Mouse (Mus musculus): ENCODE measurements at regions not wholly inside any gene's neighbourhood (a gene's known extent, or its start where the extent isn't known, plus 50 kb on each side); places are given as distances from the start of the nearest gene placed in this dataset.

DNA sequence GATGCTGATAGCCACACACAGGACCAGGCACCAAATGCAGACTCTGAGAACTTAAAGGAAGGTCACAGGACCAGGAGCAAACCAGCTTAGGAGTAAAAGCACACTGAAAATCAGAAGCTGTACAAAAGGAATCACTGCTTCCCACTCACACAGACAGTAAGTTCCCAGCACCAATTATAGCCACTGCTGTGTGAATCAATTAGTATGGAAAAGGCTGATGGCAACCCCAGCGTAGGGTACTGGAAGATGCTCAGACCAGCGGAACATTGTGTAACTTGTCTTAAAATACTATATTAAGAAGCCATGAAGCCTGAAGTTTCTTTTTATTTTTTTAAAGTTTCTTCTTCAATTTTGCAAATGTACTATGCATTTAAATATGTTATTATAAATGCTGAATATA, 115.8 kb downstream of the Lnpk start:
- no peak for TF ChIP-seq POLR2A (IDR thresholded peaks at IDR 0.05; ENCODE audit: low read depth, low read length)
- no peak for TF ChIP-seq CTCF (IDR thresholded peaks at IDR 0.05; ENCODE audit: borderline replicate concordance, insufficient read depth, low read length)
- H3K4me3 ChIP-seq (ENCODE audit: insufficient read depth, low read length): no peak overlapping the region
- H3K27ac ChIP-seq (ENCODE audit: insufficient read depth, low read length): no peak overlapping the region
- H3K4me1 ChIP-seq (ENCODE audit: control insufficient read depth, insufficient read depth, low read length): no peaks in the 10 kb centered on the region

DNA sequence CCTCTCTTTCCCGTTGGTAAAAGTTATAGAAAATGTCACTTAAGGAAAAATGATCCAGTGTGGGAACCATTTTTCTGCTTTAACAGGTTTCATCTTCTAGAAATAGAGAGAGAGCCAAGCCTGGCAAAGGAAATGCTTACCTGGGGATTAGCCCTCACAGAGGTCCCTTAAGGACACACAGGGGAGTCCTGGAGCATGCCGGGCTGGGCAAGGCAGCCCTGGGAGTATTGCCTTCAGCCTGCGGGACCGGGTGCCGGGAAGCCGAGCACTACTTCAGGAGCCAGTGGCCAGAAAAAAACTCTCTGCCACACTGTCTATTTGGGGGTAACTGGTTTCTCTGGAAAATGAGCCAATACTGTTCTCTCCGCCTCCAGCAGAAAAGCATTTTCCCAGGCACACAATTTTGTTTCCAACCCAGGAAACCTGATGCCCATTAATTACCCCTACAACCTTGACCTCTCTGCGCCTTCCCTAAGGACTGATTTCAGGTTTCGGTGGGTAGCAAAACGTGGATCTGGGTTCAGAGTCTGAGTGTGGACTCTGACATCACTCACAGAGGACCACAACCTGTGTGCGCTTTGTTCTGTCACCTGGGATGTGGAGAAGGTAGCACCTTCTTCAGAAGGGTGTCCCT, 117.9 kb downstream of the Lnpk start:
- TF ChIP-seq POLR2A (IDR thresholded peaks at IDR 0.05; ENCODE audit: low read depth, low read length): no peak
- no peak for TF ChIP-seq CTCF (IDR thresholded peaks at IDR 0.05; ENCODE audit: borderline replicate concordance, insufficient read depth, low read length)
- H3K4me1 ChIP-seq (ENCODE audit: control insufficient read depth, insufficient read depth, low read length): no peaks in the 10 kb centered on the region
- no peak overlapping the region for H3K4me3 ChIP-seq (ENCODE audit: insufficient read depth, low read length)
- no peak overlapping the region for H3K27ac ChIP-seq (ENCODE audit: insufficient read depth, low read length)

DNA sequence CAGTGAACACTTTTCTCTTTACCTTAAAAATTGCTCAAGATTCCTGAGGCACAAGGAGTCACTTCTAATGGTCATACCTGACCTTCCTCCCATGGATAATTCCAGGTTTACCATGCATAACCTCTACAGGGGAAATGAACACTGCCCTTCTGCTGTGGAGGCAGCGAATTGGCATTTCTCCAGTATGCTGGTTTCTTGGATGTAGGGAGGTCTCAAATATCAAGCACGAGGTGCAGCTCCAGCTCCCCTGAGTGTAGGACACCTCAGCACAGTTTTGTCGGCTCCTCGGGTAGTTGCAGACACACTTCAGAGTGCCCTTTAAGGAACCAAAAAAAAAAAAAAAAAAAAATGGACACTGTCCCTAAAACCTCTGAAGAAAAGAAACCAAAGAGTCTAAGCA, 124.8 kb downstream of the Lnpk start:
- no peak for TF ChIP-seq POLR2A (IDR thresholded peaks at IDR 0.05; ENCODE audit: low read depth, low read length)
- no peak for TF ChIP-seq CTCF (IDR thresholded peaks at IDR 0.05; ENCODE audit: borderline replicate concordance, insufficient read depth, low read length)
- Histone ChIP-seq H3K27ac (ENCODE audit: insufficient read depth, low read length) (no peak overlapping the region), H3K4me3 (ENCODE audit: insufficient read depth, low read length) (no peak overlapping the region), H3K4me1 (ENCODE audit: control insufficient read depth, insufficient read depth, low read length) (no peaks in the 10 kb centered on the region)

DNA sequence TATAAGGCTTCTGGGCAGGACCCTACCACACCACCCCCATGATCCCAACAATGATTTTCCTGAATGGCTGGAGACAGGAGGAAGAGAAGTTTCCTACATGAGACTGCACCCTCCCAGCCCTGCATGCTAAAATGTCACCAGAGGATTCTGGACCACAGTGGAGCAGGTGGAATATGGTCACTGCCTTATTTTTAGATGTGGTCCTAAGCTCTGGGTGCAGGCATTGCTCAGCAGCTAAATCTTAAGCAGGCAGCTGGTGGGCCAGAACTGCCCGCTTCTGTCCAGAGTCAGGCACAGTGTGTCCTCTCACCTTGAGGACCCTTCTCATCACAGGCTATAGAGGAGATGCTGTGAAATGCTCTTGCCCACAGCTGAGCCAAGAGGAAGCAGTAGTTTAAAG, 126.6 kb downstream of the Lnpk start:
- H3K4me1 ChIP-seq (ENCODE audit: control insufficient read depth, insufficient read depth, low read length): no peaks in the 10 kb centered on the region
- H3K27ac ChIP-seq (ENCODE audit: insufficient read depth, low read length): no peak overlapping the region
- TF ChIP-seq CTCF (IDR thresholded peaks at IDR 0.05; ENCODE audit: borderline replicate concordance, insufficient read depth, low read length) (no peak), POLR2A (IDR thresholded peaks at IDR 0.05; ENCODE audit: low read depth, low read length) (no peak)
- no peak overlapping the region for H3K4me3 ChIP-seq (ENCODE audit: insufficient read depth, low read length)

DNA sequence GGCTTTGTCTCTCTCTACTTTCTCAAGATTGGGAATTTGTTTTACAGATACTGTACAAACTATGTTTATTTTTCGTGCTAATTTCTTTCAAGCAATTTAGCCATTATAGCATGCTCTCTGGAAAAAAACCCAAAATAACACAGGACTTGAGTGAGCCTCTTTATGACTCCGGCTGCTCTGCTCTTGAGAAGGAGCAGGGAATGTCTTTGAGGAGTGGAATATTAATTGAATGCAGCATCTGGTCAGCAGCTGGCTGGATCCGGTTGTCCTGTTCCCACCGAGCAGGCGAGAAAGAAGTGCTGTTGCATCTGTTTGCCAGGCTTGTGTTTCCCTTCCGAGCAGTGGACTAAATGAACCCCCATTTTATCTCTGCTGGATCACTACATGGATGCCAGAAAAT, 127.7 kb downstream of the Lnpk start:
- H3K4me3 ChIP-seq (ENCODE audit: insufficient read depth, low read length): no peak overlapping the region
- H3K27ac ChIP-seq (ENCODE audit: insufficient read depth, low read length): no peak overlapping the region
- TF ChIP-seq POLR2A (IDR thresholded peaks at IDR 0.05; ENCODE audit: low read depth, low read length): no peak
- no peak for TF ChIP-seq CTCF (IDR thresholded peaks at IDR 0.05; ENCODE audit: borderline replicate concordance, insufficient read depth, low read length)
- no peaks in the 10 kb centered on the region for H3K4me1 ChIP-seq (ENCODE audit: control insufficient read depth, insufficient read depth, low read length)

DNA sequence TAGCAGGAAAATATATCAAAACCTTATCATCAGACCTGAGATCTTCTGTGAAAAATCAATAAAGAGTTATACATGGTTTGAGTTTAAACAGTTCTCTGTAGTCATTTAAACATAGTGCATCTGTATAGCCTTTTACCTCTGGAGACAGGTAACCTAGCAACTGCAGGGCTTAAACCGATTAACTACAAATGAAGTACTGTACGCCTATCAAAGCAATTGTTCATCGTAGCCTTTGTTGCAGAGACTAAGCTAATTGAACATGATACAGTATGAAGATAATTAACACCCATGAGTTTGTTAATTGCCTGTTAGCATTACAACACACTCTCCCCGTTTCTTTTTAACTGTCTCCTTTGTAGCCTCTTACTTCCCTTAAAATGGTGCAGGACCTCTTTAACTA, 128.2 kb downstream of the Lnpk start:
- TF ChIP-seq POLR2A (IDR thresholded peaks at IDR 0.05; ENCODE audit: low read depth, low read length) (no peak), CTCF (IDR thresholded peaks at IDR 0.05; ENCODE audit: borderline replicate concordance, insufficient read depth, low read length) (no peak)
- H3K4me3 ChIP-seq (ENCODE audit: insufficient read depth, low read length): no peak overlapping the region
- no peaks in the 10 kb centered on the region for H3K4me1 ChIP-seq (ENCODE audit: control insufficient read depth, insufficient read depth, low read length)
- no peak overlapping the region for H3K27ac ChIP-seq (ENCODE audit: insufficient read depth, low read length)

DNA sequence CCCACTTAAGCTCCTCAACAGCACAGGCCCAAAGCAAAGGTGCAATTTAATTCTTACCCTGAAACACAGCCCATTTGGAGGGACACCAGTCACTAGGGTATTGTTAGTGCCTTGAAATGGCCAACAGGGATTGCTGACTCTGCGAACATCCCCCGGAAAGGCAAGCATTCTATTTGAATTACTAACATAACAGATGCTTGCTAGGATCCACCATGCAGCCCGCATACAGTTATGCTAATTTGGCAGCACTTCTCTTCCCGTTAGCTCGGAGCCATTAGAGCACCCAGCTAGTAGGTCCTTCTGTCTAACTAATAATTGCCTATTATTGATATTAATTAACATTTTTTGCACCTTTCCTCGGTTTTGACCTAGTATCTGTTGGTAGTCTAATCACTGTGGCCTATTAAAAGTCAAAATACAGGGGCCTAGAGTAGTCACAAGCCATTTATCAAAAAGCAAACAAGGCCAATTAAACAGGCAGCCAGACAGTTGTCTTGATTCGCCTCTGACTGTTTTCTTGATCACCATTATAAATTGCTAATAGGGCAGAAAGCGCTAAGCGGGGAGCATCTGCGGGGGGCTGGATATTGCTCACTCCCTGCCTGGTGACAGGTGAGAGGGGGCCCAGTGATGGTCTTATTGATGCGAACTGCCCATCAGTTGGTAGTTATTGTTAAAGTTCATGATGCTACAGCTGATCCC, 129.0 kb downstream of the Lnpk start:
- Histone ChIP-seq H3K27ac (ENCODE audit: insufficient read depth, low read length) (no peak overlapping the region), H3K4me3 (ENCODE audit: insufficient read depth, low read length) (no peak overlapping the region), H3K4me1 (ENCODE audit: control insufficient read depth, insufficient read depth, low read length) (no peaks in the 10 kb centered on the region)
- TF ChIP-seq POLR2A (IDR thresholded peaks at IDR 0.05; ENCODE audit: low read depth, low read length) (no peak), CTCF (IDR thresholded peaks at IDR 0.05; ENCODE audit: borderline replicate concordance, insufficient read depth, low read length) (no peak)

DNA sequence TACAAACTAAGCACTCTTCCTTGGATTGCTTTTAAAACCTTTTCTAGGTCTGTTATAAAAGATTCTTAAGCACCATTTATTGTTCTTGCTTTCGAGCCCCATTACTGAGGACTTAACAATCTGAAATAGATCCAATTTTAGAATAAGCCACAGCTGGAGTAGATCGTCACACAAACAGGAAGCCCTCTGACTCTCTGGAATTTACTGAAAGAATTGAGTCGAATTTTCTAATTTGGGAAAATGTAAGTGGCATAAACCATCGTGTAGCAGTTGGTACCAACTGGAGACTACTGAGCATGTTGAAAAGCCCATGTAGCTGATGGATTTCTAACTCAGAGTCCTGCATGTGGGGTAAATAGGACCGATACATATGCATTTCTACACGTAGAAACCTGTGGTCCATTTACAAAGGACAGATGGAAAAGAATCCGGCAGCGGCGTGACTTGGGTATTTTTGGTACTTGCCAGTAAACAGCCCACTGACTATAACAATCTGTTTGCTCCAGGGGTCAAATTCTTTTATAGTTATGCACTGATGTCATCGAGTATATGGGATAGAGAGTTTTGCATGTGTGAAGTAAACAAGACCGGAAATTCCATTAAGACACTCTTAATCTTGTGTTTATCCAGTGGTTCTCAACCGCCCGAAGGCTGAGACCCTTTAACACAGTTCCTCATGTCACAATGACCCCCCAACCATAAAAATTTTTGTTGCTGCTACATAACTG, 143.9 kb downstream of the Lnpk start:
- no peak overlapping the region for H3K4me3 ChIP-seq (ENCODE audit: insufficient read depth, low read length)
- H3K27ac ChIP-seq (ENCODE audit: insufficient read depth, low read length): no peak overlapping the region
- TF ChIP-seq POLR2A (IDR thresholded peaks at IDR 0.05; ENCODE audit: low read depth, low read length): no peak
- no peak for TF ChIP-seq CTCF (IDR thresholded peaks at IDR 0.05; ENCODE audit: borderline replicate concordance, insufficient read depth, low read length)
- H3K4me1 ChIP-seq (ENCODE audit: control insufficient read depth, insufficient read depth, low read length): no peaks in the 10 kb centered on the region

DNA sequence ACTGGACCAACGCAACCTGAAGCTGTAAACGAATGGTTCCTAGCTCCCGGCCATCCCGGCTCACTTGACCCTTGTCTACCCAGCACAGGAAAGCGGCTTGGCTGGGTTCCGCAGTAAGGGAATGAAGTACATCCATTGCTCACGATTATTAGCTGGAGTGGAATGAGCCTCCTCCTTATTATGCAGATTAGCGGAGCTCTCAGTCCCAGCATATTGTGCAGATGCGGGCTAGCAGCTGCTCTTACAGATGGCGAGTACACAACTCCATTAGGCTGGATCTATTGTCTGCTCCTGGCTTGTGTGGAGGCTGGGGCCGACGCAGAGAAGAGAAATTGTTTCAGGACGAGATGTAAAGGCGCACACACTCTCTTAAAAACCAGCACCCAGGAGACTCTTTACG, 152.5 kb downstream of the Lnpk start:
- no peak overlapping the region for H3K4me3 ChIP-seq (ENCODE audit: insufficient read depth, low read length)
- no peak overlapping the region for H3K27ac ChIP-seq (ENCODE audit: insufficient read depth, low read length)
- no peak for TF ChIP-seq POLR2A (IDR thresholded peaks at IDR 0.05; ENCODE audit: low read depth, low read length)
- TF ChIP-seq CTCF (IDR thresholded peaks at IDR 0.05; ENCODE audit: borderline replicate concordance, insufficient read depth, low read length): no peak
- H3K4me1 ChIP-seq (ENCODE audit: control insufficient read depth, insufficient read depth, low read length): no peaks in the 10 kb centered on the region

DNA sequence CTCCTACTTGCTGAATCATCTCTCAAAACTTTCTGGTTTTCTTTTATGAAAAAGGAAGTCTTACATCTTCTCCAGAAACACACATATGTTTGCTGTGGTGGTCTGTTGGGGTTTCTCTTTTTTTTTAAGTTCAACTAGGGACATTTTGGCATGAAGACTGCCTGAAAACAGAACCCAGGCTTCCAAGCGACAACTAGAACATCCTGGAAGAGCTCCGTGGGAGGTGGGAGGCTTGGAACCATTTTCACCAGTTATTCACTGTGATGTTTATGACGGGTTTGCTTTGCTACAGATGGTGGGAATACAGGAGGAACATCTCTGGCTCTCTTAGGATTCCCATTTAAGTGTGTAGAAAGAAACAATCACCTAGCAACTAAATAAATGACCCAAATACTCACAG, 154.5 kb downstream of the Lnpk start:
- TF ChIP-seq CTCF (IDR thresholded peaks at IDR 0.05; ENCODE audit: borderline replicate concordance, insufficient read depth, low read length): no peak
- TF ChIP-seq POLR2A (IDR thresholded peaks at IDR 0.05; ENCODE audit: low read depth, low read length): no peak
- no peak overlapping the region for H3K4me3 ChIP-seq (ENCODE audit: insufficient read depth, low read length)
- H3K4me1 ChIP-seq (ENCODE audit: control insufficient read depth, insufficient read depth, low read length): no peaks in the 10 kb centered on the region
- no peak overlapping the region for H3K27ac ChIP-seq (ENCODE audit: insufficient read depth, low read length)
